Mouse (Mus musculus) heart, postnatal 4 days (tissue): ENCODE data around the gene Wars2. TPM values are rescaled to one million over a fixed set of nuclear protein-coding genes. Genes with fewer than 3 reads are reported as not detected.

Experiments
- DNase-seq: peaks from one replicate; pipeline ENCODE4 v3.0.0; 2021
- total RNA-seq, 2 experiments: library from RNA; stranded (reverse); gene quantifications; 2 replicates each; pipeline ENCODE4 v1.2.3; 2021

The Wars2 gene
- total RNA-seq, 2 experiments from 2014 or later = 7.3 to 10.8 TPM

DNA sequence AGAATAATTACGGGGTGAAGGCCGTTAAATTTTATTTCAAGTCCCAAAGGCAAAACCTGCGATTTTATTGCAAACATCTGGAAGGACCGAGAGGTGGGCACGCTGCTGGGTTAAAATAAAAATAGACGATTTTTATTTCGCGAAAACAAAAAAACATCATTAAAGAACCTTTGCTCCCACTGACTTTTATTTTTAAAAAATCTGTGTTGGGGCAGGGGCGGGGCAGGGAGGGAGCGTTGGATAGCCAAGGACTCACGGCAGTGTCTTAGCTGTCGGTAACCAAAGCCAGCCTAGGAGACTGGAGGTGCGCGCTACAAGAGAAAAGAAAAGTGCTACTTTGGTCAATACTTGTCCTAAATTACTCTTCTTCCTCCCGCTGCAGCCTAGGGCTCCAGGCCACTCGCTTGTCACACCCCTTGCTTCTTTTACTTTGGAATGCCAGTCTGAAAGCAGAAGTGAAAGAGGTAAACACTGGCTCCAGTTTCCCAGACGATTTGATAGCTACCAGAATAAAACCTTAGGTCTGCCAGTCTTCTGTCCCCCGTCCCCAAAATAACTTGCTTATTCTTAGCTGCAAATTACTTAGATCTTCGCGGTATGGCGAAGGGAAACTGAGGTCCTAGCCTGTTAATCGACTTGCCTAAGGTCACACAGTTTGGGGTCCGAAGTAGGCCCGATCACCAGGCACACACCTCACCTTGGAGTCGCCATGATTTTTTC, 108.1 kb downstream of the Wars2 start:
- no peak for DNase-seq

DNA sequence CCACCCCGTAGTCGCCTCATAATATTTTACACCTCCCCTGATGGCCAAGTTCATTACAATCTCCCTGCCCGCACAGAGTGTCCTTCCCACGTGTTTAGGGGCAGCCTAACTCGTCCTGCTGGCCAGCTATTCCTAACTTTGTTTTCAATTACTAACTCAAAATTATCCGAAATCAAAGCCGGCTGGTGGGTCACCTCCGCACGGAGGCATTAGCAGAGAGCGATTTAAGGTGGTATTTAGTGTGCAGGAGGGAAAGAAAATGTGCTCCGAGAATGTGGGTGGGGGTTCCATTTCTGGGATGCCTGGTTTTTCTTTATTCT, 108.6 kb downstream of the Wars2 start:
- DNase-seq = no peak

DNA sequence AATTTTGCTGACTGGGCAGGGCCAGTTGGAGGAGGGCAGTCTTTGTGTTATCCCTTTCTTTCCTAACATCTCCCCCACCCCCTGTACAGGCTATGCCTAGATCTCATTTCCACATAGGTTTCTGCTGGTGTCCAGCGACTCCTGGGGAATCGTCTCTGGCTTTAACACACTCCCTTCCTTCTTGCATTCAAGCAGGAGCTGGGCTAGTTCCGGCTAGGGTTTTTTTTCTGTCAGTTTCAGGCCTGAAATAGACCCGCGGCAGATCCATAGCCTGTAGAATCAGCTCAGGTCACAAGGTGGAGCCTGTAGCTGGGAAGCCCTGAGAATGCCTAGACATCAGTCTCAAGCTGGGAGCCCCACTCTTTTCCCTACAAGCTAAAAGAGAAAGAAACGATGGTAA, 109.0 kb downstream of the Wars2 start:
- DNase-seq = no peak

DNA sequence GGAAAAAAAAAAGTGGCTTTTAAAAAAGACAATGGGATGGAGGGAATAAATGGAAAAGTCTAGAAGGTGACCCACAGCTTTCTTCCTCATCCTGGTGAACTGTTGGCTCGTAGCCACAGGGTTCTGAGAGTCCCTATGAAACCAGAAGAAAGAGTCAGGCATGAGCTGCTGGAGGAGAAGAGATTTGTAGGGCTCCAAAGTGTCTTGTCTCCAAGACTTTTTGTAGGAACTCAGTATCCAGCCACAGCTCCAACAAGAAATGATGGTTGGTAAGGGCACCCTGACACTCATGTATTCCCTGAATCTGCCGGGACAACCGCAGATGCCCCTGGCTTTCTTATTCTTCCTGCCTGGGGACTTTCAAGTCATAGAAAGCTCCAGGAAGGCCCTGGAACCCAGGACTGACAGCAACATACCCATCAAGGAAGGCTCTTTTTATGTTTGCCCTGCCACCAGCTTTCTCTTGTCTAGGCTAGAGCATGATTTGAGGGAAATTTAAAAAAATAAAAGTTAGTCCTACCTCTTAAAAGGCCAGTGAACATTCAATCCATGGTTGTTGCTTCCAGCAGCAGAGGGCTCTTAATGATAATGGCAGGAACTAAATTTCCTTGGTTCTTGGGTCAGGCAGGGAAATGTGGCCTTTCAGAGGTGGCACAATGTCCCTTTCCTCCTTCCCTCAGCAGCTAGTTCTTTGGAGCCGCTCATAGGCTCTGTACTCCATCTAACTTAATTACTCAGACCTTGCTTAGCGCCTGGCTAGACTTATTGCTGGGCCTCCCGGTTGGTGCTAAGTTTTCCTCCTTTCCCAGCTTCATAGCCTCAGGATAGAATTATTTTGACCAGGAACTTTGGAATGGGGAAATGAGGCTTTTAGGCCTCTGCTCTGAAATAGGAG, 110.7 kb downstream of the Wars2 start:
- no peak for DNase-seq

DNA sequence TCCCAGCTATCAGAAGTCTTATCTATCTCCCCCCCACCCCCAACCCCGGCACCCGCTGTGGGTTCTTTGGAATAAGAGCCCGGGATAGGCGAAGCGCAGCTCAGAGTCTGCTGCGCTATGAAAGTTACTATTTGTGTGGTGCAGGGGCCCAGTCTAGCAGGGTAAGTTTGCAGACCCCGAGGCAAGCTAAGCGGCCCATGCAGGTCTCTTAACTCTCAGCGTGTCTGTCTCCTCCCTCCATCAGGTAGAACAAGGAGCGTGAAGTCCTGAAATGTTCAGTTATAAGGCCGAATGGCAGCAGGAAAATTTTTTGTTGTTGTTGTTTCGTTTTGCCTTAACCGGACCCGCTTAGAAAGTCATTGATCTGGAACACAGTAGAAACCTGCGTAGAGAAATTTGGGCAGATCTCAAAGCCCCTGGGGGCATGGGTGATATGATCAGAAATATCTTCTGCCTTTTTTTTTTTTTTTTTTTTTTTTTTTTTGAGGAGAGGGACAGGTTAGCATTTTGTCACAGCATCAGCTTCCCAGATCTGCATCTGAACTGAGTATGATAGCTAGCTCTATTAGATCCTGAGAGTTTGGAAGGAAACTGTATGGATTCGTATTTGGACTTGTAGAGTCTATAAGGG, 111.7 kb downstream of the Wars2 start:
- no peak for DNase-seq

DNA sequence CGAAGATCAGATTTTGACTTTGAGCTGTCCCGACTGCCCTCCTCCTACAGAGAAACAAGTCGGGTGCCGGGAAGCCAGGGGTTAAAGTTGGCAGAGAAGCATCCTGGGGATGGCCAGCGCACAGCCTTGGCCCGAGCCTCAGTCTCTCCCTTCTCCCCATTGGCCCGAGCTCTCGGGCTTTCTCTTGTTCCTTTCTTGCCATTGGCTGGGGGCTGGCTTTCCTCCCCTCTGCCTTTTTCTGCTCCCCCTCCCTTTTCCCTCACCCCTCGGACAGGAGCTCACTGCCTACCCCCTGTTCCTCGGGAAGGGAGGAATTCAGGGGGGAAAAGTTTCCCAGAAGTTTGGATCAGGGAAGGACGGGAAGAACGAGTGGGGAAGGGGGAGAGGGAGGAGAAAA, 112.2 kb downstream of the Wars2 start:
- no peak for DNase-seq

DNA sequence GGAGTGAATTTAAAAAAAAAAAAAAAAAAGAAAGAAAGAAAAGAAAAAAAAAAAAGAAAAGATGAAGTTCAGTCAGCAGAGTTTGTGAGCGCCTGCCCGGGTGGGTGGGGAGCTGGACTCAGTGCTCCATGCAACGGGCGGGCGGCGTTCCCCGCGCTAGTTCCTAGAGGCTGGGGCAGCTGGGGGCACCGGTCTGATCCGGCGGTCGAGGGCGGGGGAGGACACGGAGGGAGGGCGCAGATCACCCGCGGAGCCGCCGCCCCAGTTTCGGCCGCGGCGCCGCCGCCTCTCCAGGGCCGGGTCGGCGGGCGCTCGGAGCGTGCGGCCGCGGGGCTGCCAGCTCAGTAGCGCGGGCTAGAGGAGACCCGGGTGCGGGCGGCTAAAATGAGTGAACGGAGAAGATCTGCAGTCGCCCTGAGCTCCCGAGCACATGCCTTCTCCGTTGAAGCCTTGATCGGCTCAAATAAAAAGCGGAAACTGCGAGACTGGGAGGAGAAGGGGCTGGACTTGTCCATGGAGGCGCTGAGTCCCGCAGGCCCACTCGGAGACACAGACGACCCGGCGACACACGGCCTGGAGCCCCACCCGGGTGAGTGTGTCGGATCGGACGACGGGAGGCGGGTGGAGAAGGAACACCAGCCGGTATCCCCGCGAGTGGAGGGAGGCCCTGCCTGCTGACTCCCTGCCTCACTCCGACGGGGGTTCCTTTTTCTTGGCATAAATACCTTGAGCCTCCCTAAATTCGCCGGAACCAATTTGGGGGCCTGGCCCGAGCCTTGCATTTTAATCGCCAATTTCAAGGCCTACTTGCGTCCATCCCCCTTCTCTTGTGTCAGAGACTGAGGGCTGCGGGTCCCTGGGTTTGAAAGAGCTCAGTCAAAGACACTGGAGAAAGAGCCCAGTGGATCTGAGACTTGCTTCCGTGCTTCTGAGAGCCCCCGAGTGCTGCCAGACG, 112.9 kb downstream of the Wars2 start:
- no peak for DNase-seq

DNA sequence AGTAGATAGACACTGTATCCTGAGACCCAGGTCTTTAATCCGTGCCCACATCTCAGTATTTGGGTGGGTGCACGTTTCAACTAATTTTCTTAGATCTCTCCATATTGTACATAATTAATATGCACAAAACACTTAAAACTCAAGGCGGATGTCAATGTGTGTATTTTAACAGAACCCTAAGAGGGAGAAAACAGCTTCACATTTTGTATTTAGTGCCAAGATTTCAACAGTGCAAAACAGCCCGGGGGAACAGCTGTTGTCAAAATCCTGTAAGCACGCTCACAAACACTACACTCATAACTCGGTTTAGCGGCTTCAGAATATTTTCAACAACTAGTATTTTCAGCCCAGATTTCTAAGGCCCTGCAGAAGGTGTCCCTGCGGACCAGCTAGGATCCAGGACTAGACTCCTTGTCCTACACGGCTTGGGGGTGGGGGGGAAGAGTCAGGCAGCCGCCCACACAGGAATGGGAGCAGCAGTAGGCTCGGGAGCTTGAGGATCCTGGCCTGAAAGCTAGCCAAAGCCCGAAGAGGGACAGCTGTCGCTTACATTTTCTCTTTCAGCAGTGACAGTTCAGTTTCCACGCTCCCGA, 113.8 kb downstream of the Wars2 start:
- no peak for DNase-seq

DNA sequence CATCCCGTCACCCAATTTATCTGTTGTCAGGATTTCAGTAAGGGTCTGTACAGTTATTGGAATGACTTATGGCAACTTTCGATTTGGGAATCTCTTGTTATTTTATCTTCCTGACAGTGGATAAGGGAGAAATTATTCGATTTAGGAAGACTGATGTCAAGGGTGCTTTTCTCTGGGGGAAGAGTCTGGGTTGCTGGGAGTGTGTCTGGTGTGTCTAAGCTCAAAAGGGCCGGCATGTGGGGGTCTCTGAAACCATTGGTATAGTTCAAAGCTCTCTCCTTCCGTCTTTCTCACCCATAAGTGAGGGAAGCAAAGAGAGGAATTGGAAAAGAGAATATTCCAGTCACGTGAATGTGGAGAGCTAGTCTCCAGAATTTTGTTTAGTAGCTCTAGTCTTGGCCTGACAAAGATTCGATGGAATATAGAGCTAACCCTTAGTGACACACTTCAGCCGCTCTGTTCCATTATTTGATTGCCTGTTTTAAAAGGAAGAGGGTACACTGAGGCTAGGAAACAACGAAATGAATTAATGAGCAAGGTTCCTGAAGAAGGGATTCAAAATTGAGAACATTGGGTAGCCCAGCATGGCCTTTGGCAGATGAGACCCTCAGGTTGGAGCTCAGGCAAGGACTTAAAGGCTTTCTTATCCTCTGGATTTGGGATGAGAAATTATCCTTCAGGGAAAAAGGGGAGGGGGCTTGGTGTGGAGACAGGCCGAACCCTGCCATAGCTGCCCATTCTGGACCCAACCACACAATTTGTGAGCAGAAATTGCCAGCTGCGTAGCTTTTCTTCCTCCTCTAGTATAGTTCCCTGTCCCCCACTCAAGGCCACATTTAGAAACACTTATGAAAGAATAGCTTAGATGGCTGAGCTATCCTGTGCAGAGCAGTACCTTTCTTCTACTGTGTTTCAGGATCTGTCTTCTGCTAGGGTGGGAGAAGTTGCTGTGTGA, 114.8 kb downstream of the Wars2 start:
- DNase-seq = no peak

DNA sequence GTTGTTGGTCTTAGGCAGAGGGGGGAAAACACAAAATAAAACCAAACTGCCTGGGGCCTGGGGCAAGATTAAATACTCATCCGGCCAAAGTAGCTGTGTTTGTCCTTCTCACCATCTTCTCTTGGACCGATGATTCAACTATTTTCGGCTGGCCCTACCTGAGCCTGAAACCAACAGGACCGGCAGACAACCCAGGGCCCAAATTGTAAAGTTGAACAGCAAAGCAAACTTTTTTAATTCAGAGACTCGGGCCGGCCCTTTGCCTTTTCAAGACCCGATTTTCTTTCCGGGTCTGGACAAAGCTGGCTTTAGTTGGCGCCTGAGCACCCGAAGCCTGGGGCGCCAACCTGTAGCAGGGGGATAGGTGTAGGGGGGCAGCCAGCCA, 115.5 kb downstream of the Wars2 start:
- no peak for DNase-seq

DNA sequence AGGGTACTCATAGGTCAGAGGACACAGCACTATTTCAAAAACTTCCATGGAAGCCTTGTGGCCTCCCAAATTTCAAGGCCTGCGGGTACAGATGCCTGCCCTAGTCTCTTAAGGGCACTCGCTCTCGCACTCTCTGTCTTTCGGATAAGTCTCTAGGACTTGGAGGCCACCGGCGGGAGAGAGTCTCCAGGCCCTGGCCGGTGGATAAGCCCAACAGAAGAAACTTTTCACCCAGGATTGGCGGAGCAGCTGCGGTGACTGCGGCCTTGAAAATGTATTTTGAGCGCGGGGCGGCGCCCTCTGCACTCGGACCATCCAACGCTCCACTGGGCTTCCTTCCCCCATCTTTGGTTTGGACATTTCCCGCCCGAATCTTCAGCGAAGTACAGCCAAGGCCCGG, 115.9 kb downstream of the Wars2 start:
- no peak for DNase-seq

DNA sequence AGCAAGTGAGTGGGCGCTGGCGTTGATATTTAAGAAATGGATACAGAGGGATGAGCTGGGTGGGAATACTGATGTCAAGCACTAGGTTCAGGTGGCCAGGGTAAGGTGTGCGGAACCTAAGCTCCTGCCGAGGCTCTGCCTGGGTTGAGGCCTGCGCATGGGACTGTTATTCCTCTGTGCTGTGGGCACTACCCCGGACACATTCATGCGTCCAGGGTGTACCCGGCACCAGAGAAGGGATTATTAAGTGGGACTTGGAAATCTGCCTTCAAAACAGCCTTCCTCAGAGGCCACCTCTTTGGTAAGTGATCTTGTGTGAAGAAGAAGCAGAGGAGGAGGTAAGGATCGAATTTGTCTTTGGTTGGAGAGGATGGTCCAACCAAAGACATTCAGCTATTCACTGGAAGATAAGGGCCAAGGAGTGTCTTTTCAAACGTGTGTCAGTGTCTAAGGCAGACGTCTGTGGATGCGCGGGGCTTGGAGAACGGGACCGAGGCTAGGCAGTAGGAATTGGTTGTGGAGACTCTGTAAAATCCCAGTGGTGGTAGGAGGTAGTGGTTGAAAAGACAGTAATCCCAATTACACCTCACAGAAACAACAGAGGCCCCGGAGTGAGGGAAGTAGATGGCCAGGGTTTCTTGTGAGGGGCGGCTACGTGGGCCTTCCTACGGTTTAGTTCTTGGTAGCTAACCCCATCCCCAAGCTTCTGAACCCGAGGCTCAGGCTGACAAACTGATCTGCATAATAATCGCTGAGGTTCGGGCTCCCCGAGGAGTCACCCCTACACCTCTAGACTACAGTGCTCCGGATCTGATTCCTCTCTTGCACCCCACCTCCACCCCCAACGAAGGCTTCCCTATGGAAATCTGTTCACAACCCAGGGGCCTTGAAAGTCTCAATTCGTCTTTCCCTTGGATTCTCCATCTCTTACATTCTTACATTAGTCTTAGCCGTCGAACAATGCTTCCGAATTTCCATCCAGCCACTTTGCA, 117.0 kb downstream of the Wars2 start:
- DNase-seq = no peak

DNA sequence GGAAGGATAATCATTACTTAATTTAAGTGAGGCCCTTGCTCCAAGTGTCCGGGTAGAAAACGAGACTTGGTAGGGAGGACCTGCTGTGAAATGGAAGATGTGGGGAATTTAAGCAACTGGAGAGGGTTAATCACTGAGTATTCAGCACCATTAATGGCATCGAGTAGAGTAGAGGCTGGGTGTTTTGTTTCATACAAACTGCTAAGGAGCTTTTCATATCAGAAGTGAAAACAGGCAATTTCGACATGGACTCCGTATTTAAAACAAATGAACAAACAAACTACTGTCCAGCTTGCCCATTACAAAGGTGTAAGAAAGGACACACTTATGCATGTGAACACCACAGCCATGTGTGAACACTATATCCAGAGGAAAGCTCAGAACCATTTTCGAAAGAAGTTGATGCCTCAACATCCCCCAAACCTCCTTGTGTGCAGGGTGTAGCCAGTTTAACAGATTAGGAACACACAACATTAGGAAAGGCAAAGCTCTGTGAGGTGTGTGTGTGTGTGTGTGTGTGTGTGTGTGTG, 118.9 kb downstream of the Wars2 start:
- DNase-seq = no peak

DNA sequence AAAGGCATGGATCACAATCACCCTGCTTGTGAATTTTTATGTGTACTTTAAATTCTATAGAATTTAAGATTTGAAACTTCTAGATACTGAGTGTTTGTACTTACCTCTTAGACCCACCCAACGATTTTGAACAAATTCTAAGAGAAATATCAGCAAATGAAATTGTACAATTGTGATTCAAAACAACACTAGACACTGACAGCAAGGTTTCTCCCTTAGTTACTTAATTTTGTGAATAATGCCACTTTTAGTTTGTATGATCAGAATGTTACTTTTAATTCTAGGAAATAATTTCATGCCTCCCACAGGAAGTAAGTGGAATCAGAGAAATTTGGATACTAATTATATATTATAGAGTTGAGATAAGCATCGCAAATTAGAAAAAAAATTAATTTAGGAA, 119.5 kb downstream of the Wars2 start:
- no peak for DNase-seq

DNA sequence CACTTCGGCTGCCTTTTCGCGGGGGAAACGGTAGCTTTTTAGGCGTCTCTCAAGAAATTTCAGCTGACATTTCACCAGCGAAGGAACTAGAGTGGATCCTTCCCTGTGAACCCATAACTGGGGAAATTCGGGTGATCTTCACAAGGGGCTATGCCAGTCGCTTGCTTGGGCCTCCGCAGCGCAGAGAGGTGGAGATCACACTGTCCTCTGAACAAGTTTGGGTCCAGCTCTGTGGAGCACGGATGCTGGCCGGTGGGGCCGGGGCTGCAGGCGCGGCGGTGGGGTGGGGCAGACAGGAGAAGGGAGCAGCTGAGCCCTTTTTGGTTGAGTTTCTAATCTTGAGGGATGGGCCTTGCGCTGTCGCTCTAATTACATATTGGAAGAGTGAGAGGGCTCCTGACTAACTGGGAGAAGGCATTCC, 120.5 kb downstream of the Wars2 start:
- no peak for DNase-seq

DNA sequence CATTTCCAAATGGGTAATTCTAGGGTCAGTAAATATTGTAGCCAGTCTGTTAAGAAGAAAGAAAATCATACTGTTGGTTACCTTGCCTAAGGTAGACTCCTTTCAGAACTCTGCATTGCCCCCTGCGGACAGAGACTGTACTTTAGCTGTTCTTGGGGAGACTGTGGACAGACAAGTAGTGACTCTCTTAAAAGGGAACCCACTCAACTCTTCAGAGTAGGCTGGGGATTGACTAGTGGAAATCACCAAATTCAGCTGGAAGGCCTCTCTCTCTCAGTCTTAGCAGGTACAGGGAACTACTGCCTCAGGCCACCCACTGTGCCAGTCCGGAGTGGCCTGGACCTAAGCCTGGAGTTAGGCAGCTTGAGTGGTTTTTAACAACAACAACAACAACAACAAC, 121.1 kb downstream of the Wars2 start:
- DNase-seq = no peak

DNA sequence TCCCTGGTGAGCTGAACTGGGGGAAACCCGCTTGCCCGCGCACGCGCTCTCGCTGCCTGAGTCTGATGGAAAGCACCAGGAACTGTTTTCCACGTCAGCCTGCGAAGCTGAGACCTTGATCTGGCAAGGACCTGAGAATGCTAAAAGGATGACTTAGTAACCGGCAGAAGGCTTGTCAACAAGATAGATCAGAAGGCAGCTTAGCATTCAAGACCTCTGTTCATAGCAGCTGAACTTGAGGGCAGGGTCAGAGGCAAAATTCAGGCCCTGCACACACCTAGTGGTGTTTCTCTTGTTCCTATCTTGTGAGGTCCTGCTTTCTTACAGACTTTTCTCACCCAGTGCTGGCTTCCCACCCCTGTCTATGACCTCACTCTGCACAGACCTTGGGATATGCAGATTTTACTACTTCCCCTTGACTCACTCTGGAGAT, 122.6 kb downstream of the Wars2 start:
- no peak for DNase-seq

DNA sequence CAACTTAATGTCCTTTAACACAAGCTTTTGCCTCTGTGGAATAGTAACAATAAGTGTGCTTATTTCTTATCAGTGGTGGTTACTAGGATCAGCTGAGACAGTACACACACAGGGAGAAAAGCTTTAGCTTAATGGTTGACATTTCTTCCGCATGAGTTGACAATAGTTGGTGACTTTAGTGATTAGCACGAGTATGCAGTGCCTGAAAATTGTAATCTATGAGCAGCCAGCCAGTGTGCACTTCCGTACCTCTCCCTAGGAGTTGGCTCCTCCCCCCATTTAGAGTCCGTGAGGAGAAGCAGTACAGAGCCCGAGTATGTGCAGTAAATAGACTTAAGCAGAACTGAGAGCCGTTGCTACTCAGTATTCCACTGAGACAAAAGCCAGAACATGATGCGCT, 123.8 kb downstream of the Wars2 start:
- no peak for DNase-seq

DNA sequence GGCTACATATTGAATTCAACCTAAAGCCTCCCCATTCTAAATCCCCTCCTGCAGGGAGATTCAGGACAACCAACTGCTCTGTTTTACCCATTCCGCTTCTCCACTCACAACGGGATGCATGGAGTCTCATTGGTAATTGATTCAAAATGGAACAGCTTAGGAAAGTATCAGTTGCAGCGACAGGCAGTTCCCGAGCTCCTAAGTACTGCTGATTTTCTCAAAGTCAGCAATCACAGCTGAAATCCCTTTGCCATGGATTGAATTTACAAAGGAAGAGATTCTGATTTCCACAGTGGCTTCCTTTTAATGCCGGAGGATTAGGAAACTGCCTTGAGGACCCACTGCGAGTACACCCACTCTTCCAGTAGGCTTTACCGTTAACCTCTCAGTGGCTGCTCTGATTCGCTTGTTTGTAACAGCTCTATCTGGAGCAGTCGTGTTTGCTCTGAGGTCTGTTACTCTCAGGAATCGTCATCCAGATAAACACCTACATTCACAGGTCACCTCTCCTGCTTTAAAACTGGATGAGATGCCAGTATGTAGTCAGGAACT, 126.0 kb downstream of the Wars2 start:
- DNase-seq = no peak
